Mouse (Mus musculus) layer of hippocampus, adult 8-10 months (tissue): ENCODE measurements at regions not wholly inside any gene's neighbourhood (a gene's known extent, or its start where the extent isn't known, plus 50 kb on each side); places are given as distances from the start of the nearest gene placed in this dataset.

Experiments used
- DNase-seq, 2 experiments: peaks; one replicate each; pipeline ENCODE4 v3.0.0; 2022; ENCODE audit warnings: low spot score in 2 of 2

GRCm38 (mm10) chr9:73173589-73174247 lies 60.5 kb downstream of the Rsl24d1 start:
- peak in 1 of 2 experiments; percentile 38 for DNase-seq

DNA sequence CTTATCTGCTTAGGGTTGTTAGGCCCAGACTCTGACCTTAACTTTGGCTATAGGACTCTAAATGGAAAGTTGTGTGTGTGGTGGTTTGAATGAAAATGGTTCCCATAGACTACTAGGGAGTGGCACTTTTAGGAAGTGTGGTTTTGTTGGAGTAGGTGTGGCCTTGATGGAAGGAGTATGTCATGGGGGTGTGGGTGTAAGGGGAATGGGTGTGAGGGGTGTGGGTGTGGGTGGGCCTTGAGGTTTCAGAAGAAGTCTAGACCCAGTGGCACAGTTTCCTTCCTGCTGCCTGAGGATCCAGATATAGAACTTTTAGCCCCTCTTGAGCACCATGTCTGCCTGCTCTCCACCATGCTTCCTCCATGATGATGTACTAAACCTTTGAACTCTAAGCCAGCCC lies 63.4 kb downstream of the Rsl24d1 start:
- no peak for DNase-seq

GRCm38 (mm10) chr9:73183356-73183755 lies 70.1 kb downstream of the Rsl24d1 start:
- peak; percentile 29 to 32 for DNase-seq

DNA sequence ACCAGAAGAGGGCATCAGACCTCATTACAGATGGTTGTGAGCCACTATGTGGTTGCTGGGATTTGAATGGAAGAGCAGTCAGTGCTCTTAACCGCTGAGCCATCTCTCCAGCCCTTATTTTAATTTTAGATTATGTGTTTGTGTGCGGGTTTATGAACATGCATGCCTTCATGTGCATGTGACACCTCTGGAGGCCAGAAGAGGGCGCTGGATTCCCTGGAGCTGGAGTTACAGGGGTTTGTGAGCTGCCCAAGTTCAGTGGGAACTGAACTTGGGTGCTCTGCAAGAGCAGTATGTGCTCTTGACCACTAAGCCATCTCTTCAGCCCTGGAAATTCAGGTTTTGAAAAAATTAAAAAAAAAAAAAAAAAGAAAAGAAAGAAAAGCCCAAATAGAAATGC lies 71.7 kb downstream of the Rsl24d1 start:
- DNase-seq = no peak

DNA sequence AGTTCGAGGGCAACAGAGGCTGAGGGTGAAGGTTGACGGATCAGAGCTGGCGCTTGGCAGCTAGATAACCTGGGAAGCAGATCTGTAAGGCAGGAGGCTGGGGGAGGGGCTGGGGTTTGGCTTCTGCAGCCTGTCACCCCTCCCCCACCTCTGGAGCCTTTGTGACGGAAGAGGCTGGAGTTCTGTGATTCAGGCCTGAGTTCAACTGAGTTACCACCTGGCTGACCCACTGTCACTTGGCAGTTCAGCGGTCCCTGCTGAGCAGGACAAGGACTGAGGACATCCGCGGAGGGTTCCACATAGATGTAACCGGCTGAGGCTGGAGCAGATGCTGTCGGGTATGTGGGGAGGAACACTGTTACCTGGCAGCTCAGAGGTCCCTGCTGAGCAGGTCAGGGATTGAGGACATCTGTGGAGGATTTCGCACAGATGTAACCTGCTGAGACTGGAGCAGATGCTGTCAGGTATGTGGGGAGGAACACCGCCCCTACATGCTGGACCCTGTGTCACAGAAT lies 79.1 kb downstream of the Rsl24d1 start:
- no peak for DNase-seq

GRCm38 (mm10) chr9:73198261-73199085 lies 85.2 kb downstream of the Rsl24d1 start:
- DNase-seq = peak; percentile 31 to 50

- DNase-seq = no peak
Observed at GRCm38 (mm10) chr9:73223111-73223510, 109.9 kb downstream of the Rsl24d1 start.

- no peak for DNase-seq
Observed at GRCm38 (mm10) chr9:73240188-73240587, 127.0 kb downstream of the Rsl24d1 start.

DNA sequence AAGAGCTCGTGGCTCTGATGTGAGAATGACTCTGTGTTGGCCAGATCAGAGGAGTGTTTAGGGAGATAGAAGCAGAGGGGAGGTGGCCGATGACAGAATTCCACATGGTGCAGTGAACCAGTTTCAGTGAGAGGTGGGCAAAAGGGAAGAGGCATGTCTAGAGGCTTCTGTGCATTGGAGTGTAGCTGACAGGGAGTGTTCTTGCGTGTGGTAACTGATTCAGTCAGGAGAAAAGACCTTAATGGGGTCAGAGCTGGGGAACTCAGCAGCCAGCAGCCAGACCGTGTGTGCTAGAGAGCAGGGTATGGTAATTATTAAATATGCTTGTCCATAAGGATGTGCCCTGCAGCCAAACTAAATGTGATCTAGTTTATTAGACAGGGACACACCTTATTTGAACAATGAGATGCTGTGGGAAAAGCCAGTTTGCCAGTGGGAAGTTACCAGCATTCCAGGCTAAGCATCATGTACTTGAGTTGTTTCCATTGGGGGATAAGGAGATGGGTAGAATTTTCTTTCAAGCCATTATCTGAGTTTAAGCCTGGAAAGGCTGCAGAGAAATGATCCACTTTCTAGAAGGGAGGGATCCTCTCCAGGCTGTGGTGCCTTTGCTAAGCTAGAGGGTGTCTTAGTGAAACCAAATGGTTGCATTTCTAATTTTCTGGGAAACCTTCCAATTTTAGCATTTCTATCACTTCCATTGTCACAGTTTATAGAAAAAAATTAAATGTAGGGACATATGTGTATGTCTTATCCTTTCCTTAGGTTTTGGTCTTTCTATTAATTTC lies 129.5 kb downstream of the Rsl24d1 start:
- no peak for DNase-seq

GRCm38 (mm10) chr9:73244177-73244576 lies 131.0 kb downstream of the Rsl24d1 start:
- DNase-seq = no peak

GRCm38 (mm10) chr9:73245524-73245923 lies 132.3 kb downstream of the Rsl24d1 start:
- peak in 1 of 2 experiments; percentile 11 for DNase-seq

GRCm38 (mm10) chr9:73258171-73258570 lies 144.9 kb downstream of the Rsl24d1 start:
- peak in 1 of 2 experiments; percentile 21 for DNase-seq

GRCm38 (mm10) chr9:73258640-73259039 lies 145.4 kb downstream of the Rsl24d1 start:
- no peak for DNase-seq

DNA sequence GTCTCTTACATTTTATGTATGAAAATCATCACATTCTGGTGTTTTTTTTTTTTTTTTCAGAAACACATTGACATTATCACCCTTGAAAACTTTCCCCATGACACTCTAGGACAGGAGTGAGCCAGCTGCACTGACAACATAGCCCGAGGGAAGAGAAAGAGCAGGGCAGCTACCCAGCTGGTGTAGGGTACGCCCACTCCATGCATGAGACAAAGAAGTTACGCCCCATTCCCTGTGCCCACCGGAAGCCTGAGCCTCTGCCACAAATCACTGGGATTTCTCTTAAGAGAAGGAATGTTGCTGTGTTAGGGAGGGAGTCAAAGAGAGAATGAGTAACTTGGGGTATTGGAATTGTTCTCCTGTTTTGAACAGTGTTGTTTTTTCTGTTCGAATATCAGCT lies 149.5 kb downstream of the Rsl24d1 start:
- DNase-seq = no peak

GRCm38 (mm10) chr9:73270249-73270648 lies 157.0 kb downstream of the Rsl24d1 start:
- no peak for DNase-seq

GRCm38 (mm10) chr9:73272614-73273013 lies 159.4 kb downstream of the Rsl24d1 start:
- no peak for DNase-seq

GRCm38 (mm10) chr9:73273681-73274080 lies 160.5 kb downstream of the Rsl24d1 start:
- peak; percentile 51 to 66 for DNase-seq

DNA sequence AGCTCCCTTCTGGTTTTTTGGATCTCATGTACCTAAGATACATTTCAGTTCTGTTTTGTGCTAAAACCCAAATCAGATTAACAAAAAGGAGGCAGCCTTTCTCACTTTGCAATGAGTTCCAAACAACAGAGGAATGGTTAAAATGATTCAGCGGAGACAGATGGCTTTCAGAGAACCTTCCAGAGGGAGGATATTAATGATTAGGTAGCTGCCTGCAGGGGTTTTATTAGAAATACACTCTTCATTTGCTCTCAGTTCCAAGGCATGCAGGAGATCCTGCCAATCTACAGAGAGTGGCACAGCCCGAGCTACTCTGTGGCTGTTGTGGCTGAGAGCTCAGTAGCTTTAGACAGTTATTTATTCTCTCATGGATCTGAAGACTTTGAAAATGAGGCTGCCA lies 162.4 kb downstream of the Rsl24d1 start:
- peak; percentile 40 to 61 for DNase-seq

DNA sequence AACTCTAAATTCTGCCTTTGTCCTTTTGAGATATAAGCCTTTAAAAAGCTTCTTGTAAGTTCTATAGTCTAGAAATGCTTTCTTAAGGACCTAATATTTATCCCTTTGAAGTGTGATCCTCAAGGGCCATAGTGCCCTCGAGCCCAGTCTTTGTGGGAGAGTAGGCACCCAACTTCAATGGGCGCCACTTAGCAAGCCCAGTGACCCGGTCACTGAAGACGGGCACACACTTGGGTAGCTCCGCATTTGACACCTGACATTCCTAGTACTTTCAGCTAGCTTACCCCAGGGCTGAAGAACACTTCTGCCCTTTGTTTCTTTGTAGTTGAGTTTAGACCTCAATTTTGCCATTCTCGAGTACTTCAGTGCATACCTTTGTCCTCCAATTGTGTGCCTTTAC lies 182.1 kb downstream of the Rsl24d1 start:
- no peak for DNase-seq

DNA sequence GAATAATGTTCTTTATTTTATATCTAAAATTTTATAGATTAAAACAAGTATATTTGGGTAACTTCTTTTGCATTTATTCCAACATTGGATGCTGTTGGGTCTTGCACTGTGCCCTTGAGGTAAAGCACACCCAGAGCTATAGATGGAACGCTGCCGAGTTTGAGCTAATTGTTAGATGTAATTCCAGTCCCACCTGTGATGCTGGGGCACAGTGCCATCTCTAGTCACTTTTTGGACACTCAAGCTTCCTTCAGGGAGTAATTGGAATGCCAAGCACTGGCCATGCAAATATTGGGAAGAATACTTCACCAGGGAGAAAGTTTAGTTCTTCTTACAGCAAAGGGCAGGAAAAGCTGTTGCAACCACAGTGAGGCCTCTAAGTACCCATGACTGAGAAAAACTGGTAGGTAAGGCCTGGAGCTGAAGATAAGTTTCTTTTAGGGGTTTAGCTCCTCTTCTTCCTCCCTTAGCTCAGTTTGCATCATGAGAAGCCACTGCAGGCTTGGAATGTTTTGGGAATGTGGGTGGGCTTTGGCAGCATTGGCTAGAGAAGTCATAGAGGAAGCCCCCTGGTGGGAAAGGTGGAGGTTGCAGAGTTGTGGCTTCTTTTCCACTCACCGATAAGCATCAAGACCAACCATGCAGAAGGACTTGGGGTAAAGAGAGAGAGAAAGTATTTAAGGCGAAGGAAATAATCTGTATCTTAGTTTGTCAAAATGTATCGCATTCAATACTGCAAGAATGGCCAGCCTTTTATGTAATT lies 189.1 kb downstream of the Rsl24d1 start:
- no peak for DNase-seq

DNA sequence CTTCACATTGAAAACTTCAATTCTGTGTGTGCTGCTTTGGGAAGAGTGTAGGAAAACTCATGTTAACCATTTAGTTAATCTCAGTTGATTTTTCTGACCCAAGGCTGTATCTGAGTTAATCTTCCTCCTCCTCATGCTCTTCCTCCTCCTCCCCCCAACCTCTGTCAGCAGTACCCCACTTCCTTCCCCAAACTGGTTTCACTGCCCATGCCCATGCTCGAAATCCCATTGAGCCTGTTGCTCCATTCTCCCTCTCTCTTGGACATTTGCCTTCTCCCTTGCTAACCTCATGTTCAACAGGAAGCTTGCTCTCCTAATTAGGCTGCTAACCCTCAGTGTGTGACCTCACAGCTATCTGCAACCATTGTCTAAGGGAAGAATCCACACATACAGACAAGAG lies 203.8 kb downstream of the Rsl24d1 start:
- no peak for DNase-seq
